Mouse (Mus musculus): ENCODE results near the gene Urm1. TPM values are rescaled to one million over a fixed set of nuclear protein-coding genes. Genes with fewer than 3 reads are reported as not detected.

Urm1 gene
- total RNA-seq, 1 experiment from 2014 or later = 11.4 TPM

- no peak for ATAC-seq (ENCODE audit: extremely low read depth, insufficient number of reproducible peaks, low FRiP score, poor library complexity, severe bottlenecking)
Measured at GRCm38 (mm10) chr2:29826318-29826925, 6.5 kb downstream of the Urm1 start.

DNA sequence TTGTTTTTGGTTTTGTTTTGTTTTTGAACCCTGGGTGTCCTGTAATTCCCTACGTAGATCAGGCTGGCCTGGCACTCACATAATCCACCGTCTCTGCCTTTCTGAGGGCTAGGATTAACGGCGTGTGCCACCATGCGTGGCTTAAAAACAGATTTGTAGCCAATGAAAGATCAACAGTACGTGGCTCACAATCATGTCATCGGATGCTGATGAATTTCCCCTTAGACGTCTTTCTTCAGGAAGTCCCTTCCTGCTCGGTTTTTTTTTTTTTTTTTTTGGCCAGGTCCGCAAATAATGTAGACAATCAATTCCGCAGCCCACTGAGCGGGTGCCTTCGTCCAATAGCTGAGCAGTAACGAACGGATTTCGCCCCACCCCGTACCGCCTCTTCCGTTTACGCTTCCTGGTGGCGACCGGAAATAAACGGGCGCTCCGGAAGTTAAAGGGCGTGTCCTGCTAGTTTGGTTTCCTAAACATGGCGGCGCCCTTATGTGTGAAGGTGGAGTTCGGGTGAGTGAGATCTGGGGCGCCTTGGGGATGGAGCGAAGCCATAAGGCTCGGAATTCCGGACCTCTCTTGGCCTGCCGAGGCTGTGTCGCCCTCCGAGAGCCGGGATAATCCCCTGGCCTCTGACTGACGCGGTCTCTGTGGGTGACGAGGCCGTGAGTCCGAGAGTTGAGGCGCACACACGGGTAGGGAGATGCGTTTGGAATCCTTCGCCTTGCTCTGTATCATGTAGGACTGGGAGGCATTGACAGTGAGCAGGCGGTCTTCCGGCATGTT is 7.2 kb downstream of the Urm1 start:
- peak; percentile 95 for ATAC-seq (ENCODE audit: extremely low read depth, insufficient number of reproducible peaks, low FRiP score, poor library complexity, severe bottlenecking)

GRCm38 (mm10) chr2:29827709-29828024 is 7.8 kb downstream of the Urm1 start:
- no peak for ATAC-seq (ENCODE audit: extremely low read depth, insufficient number of reproducible peaks, low FRiP score, poor library complexity, severe bottlenecking)

DNA sequence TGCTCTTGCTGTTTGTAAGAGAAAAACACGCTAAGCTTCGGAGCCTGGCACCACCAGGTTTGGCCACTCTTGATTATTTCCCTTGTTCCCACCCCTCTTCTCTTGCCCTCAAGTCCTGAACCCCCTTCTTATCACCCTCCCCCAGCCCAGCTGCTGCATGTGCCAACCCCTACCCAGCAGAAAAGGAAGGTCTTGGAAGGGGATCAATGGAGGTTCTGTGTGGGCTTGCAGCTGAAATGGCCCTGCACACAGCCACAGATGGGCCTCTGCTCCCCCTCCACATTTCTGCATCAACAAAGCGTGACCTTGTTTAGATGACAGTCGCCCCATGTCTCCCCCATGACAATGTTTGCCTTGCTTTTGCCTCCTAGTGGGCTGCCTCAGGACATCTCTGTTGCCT is 11.2 kb downstream of the Urm1 start:
- no peak for ATAC-seq (ENCODE audit: extremely low read depth, insufficient number of reproducible peaks, low FRiP score, poor library complexity, severe bottlenecking)

DNA sequence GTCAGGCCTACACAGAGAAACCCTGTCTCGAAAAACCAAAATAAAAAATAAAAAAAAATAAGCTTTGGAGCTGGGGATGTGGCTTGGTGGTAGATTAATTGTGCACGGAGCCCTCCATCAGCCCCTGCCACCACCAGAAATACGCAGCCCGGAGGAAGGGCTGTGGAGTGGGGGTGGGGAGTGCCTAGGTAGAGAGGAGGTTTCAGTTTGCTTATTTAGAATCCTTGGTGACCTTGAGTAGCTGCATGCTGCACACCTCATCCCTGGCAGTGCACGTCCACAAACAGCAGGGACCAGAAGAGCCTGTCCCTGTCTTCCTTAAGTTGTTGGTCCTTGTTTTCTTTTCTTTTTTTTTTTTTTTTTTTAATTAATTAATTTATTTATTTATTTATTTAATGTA is 13.9 kb downstream of the Urm1 start:
- no peak for ATAC-seq (ENCODE audit: extremely low read depth, insufficient number of reproducible peaks, low FRiP score, poor library complexity, severe bottlenecking)

- ATAC-seq (ENCODE audit: extremely low read depth, insufficient number of reproducible peaks, low FRiP score, poor library complexity, severe bottlenecking) = no peak
Measured at GRCm38 (mm10) chr2:29835391-29835899, 15.6 kb downstream of the Urm1 start.

GRCm38 (mm10) chr2:29839460-29839859 is 19.6 kb downstream of the Urm1 start:
- no peak for ATAC-seq (ENCODE audit: extremely low read depth, insufficient number of reproducible peaks, low FRiP score, poor library complexity, severe bottlenecking)

- ATAC-seq (ENCODE audit: extremely low read depth, insufficient number of reproducible peaks, low FRiP score, poor library complexity, severe bottlenecking) = no peak
Measured at GRCm38 (mm10) chr2:29843231-29844105, 23.6 kb downstream of the Urm1 start.

DNA sequence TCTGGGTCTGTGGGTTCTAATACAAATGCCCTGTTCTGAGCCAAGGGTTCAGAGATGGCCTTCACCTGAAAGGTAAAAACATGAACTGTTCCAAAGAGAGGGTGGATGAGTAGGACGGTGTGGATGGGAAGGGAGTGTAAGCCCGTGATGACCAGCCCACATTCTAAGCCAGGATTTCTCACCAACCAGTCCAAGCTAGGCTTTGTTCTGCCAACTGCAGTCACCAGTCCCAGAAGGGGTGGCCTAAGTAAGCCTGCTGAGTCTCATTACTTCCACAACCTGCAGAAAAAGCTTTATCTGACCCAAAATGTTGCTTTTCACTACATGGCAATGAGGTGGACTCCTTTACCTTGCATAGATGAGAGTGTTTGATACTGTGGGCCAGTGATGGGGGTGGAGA is 24.2 kb downstream of the Urm1 start:
- no peak for ATAC-seq (ENCODE audit: extremely low read depth, insufficient number of reproducible peaks, low FRiP score, poor library complexity, severe bottlenecking)

DNA sequence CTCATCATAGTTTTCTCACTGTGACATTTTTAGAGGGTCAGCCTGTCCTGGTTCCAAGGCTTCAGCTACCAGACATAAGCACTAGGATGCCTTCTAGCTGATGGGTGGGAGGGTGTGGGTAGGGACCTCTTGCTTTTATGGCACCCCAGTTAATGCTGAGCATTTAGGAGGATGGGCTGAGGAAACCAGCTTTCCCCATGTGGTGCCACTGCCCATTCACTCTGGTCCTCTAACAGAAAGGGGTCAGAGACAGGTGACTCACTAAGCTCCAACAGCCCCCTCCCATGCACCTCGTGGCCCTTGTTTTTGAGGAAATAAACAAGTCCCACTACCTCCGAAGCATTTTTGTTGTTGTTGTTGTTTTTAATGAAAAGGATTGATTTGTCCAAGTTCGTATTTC is 24.8 kb downstream of the Urm1 start:
- no peak for ATAC-seq (ENCODE audit: extremely low read depth, insufficient number of reproducible peaks, low FRiP score, poor library complexity, severe bottlenecking)

- ATAC-seq (ENCODE audit: extremely low read depth, insufficient number of reproducible peaks, low FRiP score, poor library complexity, severe bottlenecking) = no peak
Measured at GRCm38 (mm10) chr2:29845636-29846035, 25.8 kb downstream of the Urm1 start.

GRCm38 (mm10) chr2:29846061-29846853 is 26.4 kb downstream of the Urm1 start:
- ATAC-seq (ENCODE audit: extremely low read depth, insufficient number of reproducible peaks, low FRiP score, poor library complexity, severe bottlenecking) = no peak

- ATAC-seq (ENCODE audit: extremely low read depth, insufficient number of reproducible peaks, low FRiP score, poor library complexity, severe bottlenecking) = no peak
Measured at GRCm38 (mm10) chr2:29846911-29847310, 27.0 kb downstream of the Urm1 start.

- no peak for ATAC-seq (ENCODE audit: extremely low read depth, insufficient number of reproducible peaks, low FRiP score, poor library complexity, severe bottlenecking)
Measured at GRCm38 (mm10) chr2:29849041-29849440, 29.2 kb downstream of the Urm1 start.

DNA sequence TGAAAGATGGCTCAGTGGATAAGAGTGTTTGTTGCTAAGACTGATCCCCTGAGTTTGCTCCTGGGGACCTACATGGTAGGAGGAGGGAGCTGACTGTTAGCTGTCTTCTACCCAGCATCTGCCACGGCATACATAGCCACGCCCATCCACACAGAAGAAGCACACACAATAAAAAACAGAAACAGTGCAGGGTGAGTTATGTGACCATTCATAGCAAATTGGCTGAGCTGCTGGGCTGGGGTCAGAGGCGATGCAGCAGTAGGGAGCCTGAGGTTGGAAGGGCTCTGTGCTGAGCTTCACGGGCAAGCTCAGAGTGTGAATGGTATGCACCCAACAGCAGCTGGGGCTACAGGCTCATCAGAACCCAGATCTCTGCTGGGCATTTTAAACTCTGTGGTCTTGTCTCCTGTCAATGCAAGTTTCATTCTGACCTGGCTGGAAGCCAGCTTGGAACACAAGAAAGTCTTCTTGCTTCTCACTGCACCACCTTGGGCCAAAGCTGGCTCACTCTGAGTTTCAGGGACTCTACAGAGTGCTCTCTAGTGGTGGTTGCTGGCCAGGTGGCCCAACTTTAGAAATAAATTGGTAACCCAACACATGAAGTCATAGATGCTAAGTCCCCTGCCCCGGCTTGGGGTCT is 30.1 kb downstream of the Urm1 start:
- ATAC-seq (ENCODE audit: extremely low read depth, insufficient number of reproducible peaks, low FRiP score, poor library complexity, severe bottlenecking) = no peak

DNA sequence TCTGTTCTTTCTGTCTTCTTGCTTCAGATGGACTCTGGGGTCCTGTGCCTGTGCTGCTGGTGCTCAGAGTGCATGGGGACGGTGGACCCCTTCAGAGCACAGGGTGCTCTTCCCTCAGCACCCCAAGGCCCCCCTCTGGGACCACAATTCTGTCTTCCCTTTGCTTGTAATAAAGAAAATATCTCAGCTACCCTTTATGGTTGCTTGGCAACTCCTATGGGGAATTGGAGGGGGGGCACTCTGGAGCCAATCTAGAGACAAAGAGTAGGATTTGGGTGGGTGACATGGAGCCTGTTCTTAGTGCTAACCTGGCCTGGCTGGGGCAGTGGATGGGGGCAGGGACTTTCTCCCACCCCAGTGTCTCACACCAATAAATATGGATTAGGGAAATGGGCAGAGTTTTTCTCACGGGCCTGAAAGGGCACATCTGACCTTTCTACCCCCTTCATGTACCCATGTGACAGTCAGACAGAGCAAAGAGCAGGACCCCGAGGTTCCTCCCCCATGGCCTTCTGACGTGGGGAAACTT is 33.1 kb downstream of the Urm1 start:
- no peak for ATAC-seq (ENCODE audit: extremely low read depth, insufficient number of reproducible peaks, low FRiP score, poor library complexity, severe bottlenecking)

DNA sequence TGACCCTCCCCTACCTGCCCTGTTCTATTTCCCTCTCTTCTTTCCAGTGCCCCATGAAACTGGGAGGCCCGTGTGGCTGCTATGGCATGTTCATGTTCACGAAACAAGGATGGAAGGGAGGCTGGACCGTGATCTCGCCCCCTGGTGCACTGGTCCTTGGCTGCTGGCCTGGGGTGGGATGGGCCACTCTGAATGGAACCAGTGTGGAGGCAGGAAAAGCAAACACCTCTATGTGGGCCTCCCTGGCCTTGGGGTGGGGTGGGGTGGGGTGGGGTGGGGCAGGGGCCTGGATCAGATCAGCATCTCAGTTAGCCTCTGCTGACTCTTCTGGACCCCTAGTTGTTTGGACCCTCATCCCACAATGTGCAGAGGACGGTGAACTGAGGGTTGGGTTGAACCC is 33.9 kb downstream of the Urm1 start:
- ATAC-seq (ENCODE audit: extremely low read depth, insufficient number of reproducible peaks, low FRiP score, poor library complexity, severe bottlenecking) = no peak

DNA sequence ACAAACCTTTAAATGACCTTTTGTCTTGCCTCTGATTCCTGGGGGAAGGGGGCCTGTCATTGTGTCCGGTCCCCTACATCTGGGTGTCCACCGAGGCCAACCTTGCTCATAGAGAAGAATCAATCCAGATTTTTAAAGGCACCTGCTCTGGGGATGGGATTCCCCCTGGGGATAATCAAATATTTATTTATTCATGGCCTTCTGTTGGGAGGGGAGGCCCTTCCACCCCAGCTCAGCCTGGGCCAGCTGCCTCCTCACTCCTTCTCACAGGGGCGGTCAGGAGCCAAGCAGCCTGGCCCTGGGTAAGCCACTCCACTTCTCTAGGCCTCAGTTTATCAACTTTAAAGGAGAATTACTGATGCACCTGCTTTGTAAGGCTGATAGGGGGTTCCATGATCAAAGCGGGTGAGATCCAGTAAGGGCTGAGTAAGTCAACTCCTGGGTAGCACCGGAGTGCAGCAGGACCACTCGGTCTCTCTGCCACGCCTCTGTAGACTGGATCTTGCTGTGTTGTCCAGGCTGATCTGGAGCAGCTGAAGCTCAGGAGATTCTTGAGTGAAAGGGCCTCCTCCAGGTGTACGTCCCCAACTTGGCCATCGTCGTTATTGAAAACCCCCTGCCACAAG is 35.8 kb downstream of the Urm1 start:
- no peak for ATAC-seq (ENCODE audit: extremely low read depth, insufficient number of reproducible peaks, low FRiP score, poor library complexity, severe bottlenecking)

Data from neutrophil, adult 5-6 weeks (primary cell).